Mouse (Mus musculus) C2C12 (cell line): ENCODE measurements around the gene Epha1.

Source experiments
- CEBPB ChIP-seq: IDR thresholded peaks from one replicate; pipeline ENCODE4 v1.6.1; 2011; ENCODE audit warnings: low read depth, mild to moderate bottlenecking, control low read depth, moderate library complexity
- CTCF ChIP-seq: IDR thresholded peaks from one replicate; pipeline ENCODE4 v1.5.1; 2011; ENCODE audit not compliant: control insufficient read depth, insufficient read depth, insufficient read length
- MAX ChIP-seq: IDR thresholded peaks from one replicate; pipeline ENCODE4 v1.6.1; 2011; ENCODE audit warnings: mild to moderate bottlenecking, control low read depth
- MYOD1 ChIP-seq: IDR thresholded peaks from one replicate; pipeline ENCODE4 v1.6.1; 2011; ENCODE audit warnings: low read depth; ENCODE audit not compliant: control insufficient read depth, insufficient read length
- USF1 ChIP-seq: IDR thresholded peaks from one replicate; pipeline ENCODE4 v1.6.1; 2011; ENCODE audit warnings: low read depth, mild to moderate bottlenecking, control low read depth, moderate library complexity

GRCm38 (mm10) chr6:42352486-42352846 is 20.6 kb downstream of the Epha1 start:
- TF ChIP-seq CTCF (no peak), CEBPB (no peak), USF1 (no peak), MAX (no peak), MYOD1 (no peak)
